ENCODE assay signal across 15 mouse cellular contexts in genomic region chr4:144559792-144560191, GRCm38 (mm10). TPM values are rescaled to one million over a fixed set of nuclear protein-coding genes. Genes with fewer than 3 reads are reported as not detected.
DNase-seq lines count a peak whose midpoint lies in the region; TF ChIP-seq lines count a peak whose summit lies in the region.
"Had no signal": no experiment of that assay in that cellular context is flagged by ENCODE, and none has a peak within 500 bp of the region (broad histone marks: within the 10 kb centered on the region; RNA-seq: fewer than 3 reads in every experiment).

No protein-coding gene starts in this region.

- no peaks in the 10 kb centered on the region for H3K36me3 ChIP-seq in heart, adult 2 months (ENCODE audit: control insufficient read depth, insufficient read depth, low read length)
- H3K36me3 ChIP-seq in limb, embryonic 10.5 days = no peaks in the 10 kb centered on the region
- H3K36me3 ChIP-seq: forebrain, embryonic 15.5 days had no signal

- H3K9ac ChIP-seq in heart, adult 2 months (ENCODE audit: low read depth, low read length) = no peak overlapping the region
- H3K9ac ChIP-seq: forebrain, embryonic 15.5 days; liver, embryonic 14.5 days had no signal

- H3K9me3 ChIP-seq in limb, embryonic 10.5 days (replicated peaks) = no peaks in the 10 kb centered on the region

- no peak for DNase-seq in heart, adult 2 months
- DNase-seq in heart, adult 11 months = no peak
- DNase-seq in lung, postnatal 36 days = peak; percentile 35
- DNase-seq in lung, postnatal 4 days = no peak
- DNase-seq in R1 (ENCODE audit: low read depth, low spot score) = peak; percentile 68
- peak; percentile 4 for DNase-seq in mesoderm, embryonic 11.5 days (ENCODE audit: low read depth, low spot score)
- DNase-seq in spleen, adult 18-20 months = no peak
- no peak for DNase-seq in limb, embryonic 10.5 days (ENCODE audit: low spot score)
- DNase-seq: cerebellum, postnatal 36 days; heart, postnatal 36 days had no signal

- no peak for TF ChIP-seq EP300 in heart, adult 2 months (IDR thresholded peaks at IDR 0.05; ENCODE audit: insufficient read depth, low read depth, low read length)

- no peak for TF ChIP-seq POLR2A in heart, adult 2 months (IDR thresholded peaks at IDR 0.05; ENCODE audit: insufficient read depth, low read depth, low read length)

- intact Hi-C loops in heart, adult 2 months (cut with DNase I) = loop anchor here (5.0 kb wide), 1 partner anchor 313 kb away; no protein-coding TSS in a partner anchor

- TF ChIP-seq CTCF in heart, adult 2 months (IDR thresholded peaks at IDR 0.05) = peak; percentile 47

- H3K4me3 ChIP-seq in heart, adult 2 months = no peak overlapping the region
- H3K4me3 ChIP-seq in limb, embryonic 10.5 days = no peak overlapping the region
- H3K4me3 ChIP-seq: forebrain, embryonic 15.5 days had no signal

- no peak overlapping the region for H3K27ac ChIP-seq in heart, adult 2 months
- H3K27ac ChIP-seq in limb, embryonic 10.5 days = no peak overlapping the region
- H3K27ac ChIP-seq: forebrain, embryonic 15.5 days; liver, embryonic 14.5 days had no signal

- H3K4me1 ChIP-seq in heart, adult 2 months (ENCODE audit: control insufficient read depth, insufficient read depth, low read length) = no peaks in the 10 kb centered on the region
- no peaks in the 10 kb centered on the region for H3K4me1 ChIP-seq in limb, embryonic 10.5 days
- H3K4me1 ChIP-seq: forebrain, embryonic 15.5 days had no signal

- H3K79me2 ChIP-seq in heart, adult 2 months (replicated peaks; ENCODE audit: control insufficient read depth, insufficient read depth, low read length) = no peaks in the 10 kb centered on the region

- H3K27me3 ChIP-seq in heart, adult 2 months (ENCODE audit: control insufficient read depth, insufficient read depth, low read length) = no peaks in the 10 kb centered on the region
- H3K27me3 ChIP-seq in limb, embryonic 10.5 days (ENCODE audit: low read depth, poor library complexity, severe bottlenecking) = no peaks in the 10 kb centered on the region
- H3K27me3 ChIP-seq: forebrain, embryonic 15.5 days had no signal

RNA-seq across cellular contexts. Expression of gene Gm13124, which starts 5.1 kb away (rescaled TPM):
- not detected for total RNA-seq in heart, adult 2 months (2021)
- polyA plus RNA-seq in heart, adult 2 months (2012; rRNA removed) = not detected in 2 replicates
- not detected in 2 replicates for polyA plus RNA-seq in limb, embryonic 10.5 days (2016; fragmentation: Nextera tagmentation; extraction: Ambion mirVana)
- total RNA-seq: heart, adult 18-20 months; heart, postnatal 36 days had no signal
- polyA plus RNA-seq: activated CD4-positive, CD25-positive, alpha-beta regulatory T cell, adult 4 months; forebrain, embryonic 15.5 days; liver, embryonic 14.5 days; spleen, adult 2 months had no signal

RNA-seq across cellular contexts. Expression of gene 9430007A20Rik, which starts 40.2 kb away (rescaled TPM):
- total RNA-seq in heart, adult 2 months (2021) = not detected
- not detected in 2 replicates for polyA plus RNA-seq in heart, adult 2 months (2012; rRNA removed)
- polyA plus RNA-seq in limb, embryonic 10.5 days (2016; fragmentation: Nextera tagmentation; extraction: Ambion mirVana) = not detected in 2 replicates
- total RNA-seq: heart, adult 18-20 months; heart, postnatal 36 days had no signal
- polyA plus RNA-seq: activated CD4-positive, CD25-positive, alpha-beta regulatory T cell, adult 4 months; forebrain, embryonic 15.5 days; liver, embryonic 14.5 days; spleen, adult 2 months had no signal

RNA-seq across cellular contexts. Expression of gene Aadacl4, which starts 53.7 kb away (rescaled TPM):
- total RNA-seq in heart, adult 2 months (2021) = not detected
- polyA plus RNA-seq in heart, adult 2 months (2012; rRNA removed) = not detected in 2 replicates
- not detected in 2 replicates for polyA plus RNA-seq in limb, embryonic 10.5 days (2016; fragmentation: Nextera tagmentation; extraction: Ambion mirVana)
- total RNA-seq: heart, adult 18-20 months; heart, postnatal 36 days had no signal
- polyA plus RNA-seq: activated CD4-positive, CD25-positive, alpha-beta regulatory T cell, adult 4 months; forebrain, embryonic 15.5 days; liver, embryonic 14.5 days; spleen, adult 2 months had no signal

Comparison
In these comparisons a context has a peak if more than half of its experiments do, and no peak if none do; other contexts are left out.
1. DNase-seq: peak in lung, postnatal 36 days (single experiment), R1 (single experiment) and mesoderm, embryonic 11.5 days (single experiment); none in heart, adult 2 months (0 of 2), heart, adult 11 months (single experiment), lung, postnatal 4 days (0 of 2), spleen, adult 18-20 months (0 of 2) and limb, embryonic 10.5 days (single experiment).